ENCODE assay signal across 11 mouse cellular contexts in the genomic region with DNA sequence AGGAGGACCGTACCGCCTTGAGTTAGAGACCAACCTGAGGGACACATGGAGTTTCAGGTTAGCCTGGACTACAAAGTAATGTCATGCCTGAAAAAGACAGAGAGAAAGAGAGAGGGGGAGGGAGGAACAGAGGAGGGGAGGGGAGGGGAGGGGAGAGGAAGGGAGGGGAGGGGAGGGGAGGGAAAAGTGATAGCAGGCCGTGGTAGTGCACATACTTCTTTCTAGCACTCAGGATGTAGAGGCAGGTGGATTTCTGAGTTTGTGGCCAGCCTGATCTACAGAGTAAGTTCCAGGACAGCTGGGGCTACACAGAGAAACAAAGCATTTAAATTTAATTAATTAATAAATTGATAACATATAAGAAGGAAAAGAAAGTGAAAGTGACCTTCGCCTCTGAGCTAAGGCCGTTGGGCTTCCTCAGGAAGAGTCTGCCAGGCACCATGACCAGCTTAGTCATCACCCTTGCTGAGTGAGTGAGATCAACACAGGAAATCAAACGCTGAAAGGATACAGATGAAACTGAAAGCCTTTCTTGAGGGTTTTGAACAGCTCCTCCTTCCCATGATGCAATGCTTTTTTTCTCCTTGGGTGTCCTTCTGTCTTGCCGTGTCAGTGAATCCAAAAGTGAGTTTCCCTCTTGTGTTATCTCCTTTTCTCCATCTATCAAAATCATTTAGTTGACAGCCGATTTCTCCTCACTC. TPM values are rescaled to one million over a fixed set of nuclear protein-coding genes. Genes with fewer than 3 reads are reported as not detected.
DNase-seq lines count a peak whose midpoint lies in the region; ATAC-seq and TF ChIP-seq lines count a peak whose summit lies in the region.
"Had no signal": no experiment of that assay in that cellular context is flagged by ENCODE, and none has a peak within 500 bp of the region (broad histone marks: within the 10 kb centered on the region; RNA-seq: fewer than 3 reads in every experiment).

No protein-coding gene starts in this region.

- DNase-seq in heart, postnatal 25 days (ENCODE audit: low spot score) = no peak
- peak; percentile 71 for DNase-seq in NIH3T3 (ENCODE audit: low read depth)
- peak; percentile 59 for DNase-seq in skeletal muscle tissue, adult 2 months (ENCODE audit: low read depth, low spot score)
- DNase-seq in gastrocnemius, postnatal 36 days = no peak
- DNase-seq in ovary, postnatal 10 days (ENCODE audit: low spot score) = no peak
- DNase-seq in adrenal gland, postnatal 4 days (ENCODE audit: low spot score in 2 of 2) = no peak

- H3K4me2 ChIP-seq in heart, embryonic 12.5 days = 0 out of 2 replicates have a peak overlapping the region, but pooled peaks have one; percentile 6
- H3K4me2 ChIP-seq in intestine, postnatal 0 days (replicated peaks; ENCODE audit: low read depth) = no peak overlapping the region
- H3K4me2 ChIP-seq: embryonic facial prominence, embryonic 15.5 days; neural tube, embryonic 12.5 days had no signal

- H3K4me3 ChIP-seq in heart, embryonic 12.5 days = no peak overlapping the region
- no peak overlapping the region for H3K4me3 ChIP-seq in intestine, postnatal 0 days (ENCODE audit: low read depth, low read length)
- H3K4me3 ChIP-seq: embryonic facial prominence, embryonic 15.5 days; layer of hippocampus, adult 2 months; neural tube, embryonic 12.5 days had no signal

- H3K9ac ChIP-seq in heart, embryonic 12.5 days = no peak overlapping the region
- no peak overlapping the region for H3K9ac ChIP-seq in intestine, postnatal 0 days (ENCODE audit: low read depth, low read length)
- H3K9ac ChIP-seq: embryonic facial prominence, embryonic 15.5 days; neural tube, embryonic 12.5 days had no signal

- ATAC-seq in heart, embryonic 12.5 days (ENCODE audit: insufficient number of reproducible peaks, low FRiP score) = no peak
- peak; percentile 83 for ATAC-seq in intestine, postnatal 0 days

- H3K9me3 ChIP-seq in heart, embryonic 12.5 days (replicated peaks) = no peaks in the 10 kb centered on the region
- H3K9me3 ChIP-seq in intestine, postnatal 0 days (ENCODE audit: control insufficient read depth) = no peaks in the 10 kb centered on the region
- H3K9me3 ChIP-seq: embryonic facial prominence, embryonic 15.5 days; neural tube, embryonic 12.5 days had no signal

- no peaks in the 10 kb centered on the region for H3K27me3 ChIP-seq in heart, embryonic 12.5 days (replicated peaks)
- no peaks in the 10 kb centered on the region for H3K27me3 ChIP-seq in intestine, postnatal 0 days (replicated peaks; ENCODE audit: control insufficient read depth, insufficient read depth, low read length)
- H3K27me3 ChIP-seq: embryonic facial prominence, embryonic 15.5 days; neural tube, embryonic 12.5 days had no signal

- intact Hi-C loops in heart, postnatal 25 days (cut with DNase I) = no loop called here
- intact Hi-C loops in gastrocnemius, postnatal 36 days (cut with DNase I) = no loop called here

- no peak for TF ChIP-seq CTCF in intestine, postnatal 0 days (IDR thresholded peaks at IDR 0.05; ENCODE audit: low read depth)

- H3K4me1 ChIP-seq in heart, embryonic 12.5 days (replicated peaks) = 0 out of 2 replicates have a peak, but pooled peaks cover 3% of the 10 kb centered on the region
- no peaks in the 10 kb centered on the region for H3K4me1 ChIP-seq in intestine, postnatal 0 days (replicated peaks; ENCODE audit: control insufficient read depth, insufficient read depth, low read length)
- H3K4me1 ChIP-seq: neural tube, embryonic 12.5 days had no signal

- no peaks in the 10 kb centered on the region for H3K36me3 ChIP-seq in heart, embryonic 12.5 days
- no peaks in the 10 kb centered on the region for H3K36me3 ChIP-seq in intestine, postnatal 0 days (ENCODE audit: control insufficient read depth, insufficient read depth)
- H3K36me3 ChIP-seq: embryonic facial prominence, embryonic 15.5 days; neural tube, embryonic 12.5 days had no signal

- WGBS in heart, embryonic 12.5 days = 52% methylated on average over 8 of the region's 8 CpGs
- 56% methylated on average over 8 of the region's 8 CpGs for WGBS in intestine, postnatal 0 days

- H3K27ac ChIP-seq in heart, embryonic 12.5 days (ENCODE audit: poor library complexity, severe bottlenecking) = no peak overlapping the region
- no peak overlapping the region for H3K27ac ChIP-seq in intestine, postnatal 0 days (ENCODE audit: low read depth, low read length)
- H3K27ac ChIP-seq: embryonic facial prominence, embryonic 15.5 days; layer of hippocampus, adult 2 months; neural tube, embryonic 12.5 days had no signal

RNA-seq across cellular contexts. Expression of gene Utrn, which starts 5.6 kb away (rescaled TPM):
- 66.8 and 69.2 TPM in 2 replicates for polyA plus RNA-seq in heart, embryonic 12.5 days (2016; fragmentation: Nextera tagmentation; extraction: Ambion mirVana)
- 10 to 100 TPM; 67.1 to 69.4 TPM for total RNA-seq in heart, postnatal 25 days (2021)
- 21.5 and 22.6 TPM in 2 replicates for polyA plus RNA-seq in intestine, postnatal 0 days (2015; fragmentation: Nextera tagmentation; extraction: Ambion mirVana)
- total RNA-seq in gastrocnemius, postnatal 36 days (2021) = 10 to 100 TPM; 21.8 to 21.9 TPM
- total RNA-seq in adrenal gland, postnatal 4 days (2021) = 100 to 1,000 TPM in 1 of 2 experiments, 10 to 100 TPM in 1; 91.1 to 101 TPM

Comparison
In these comparisons a context has a peak if more than half of its experiments do, and no peak if none do; other contexts are left out.
1. DNase-seq: peak in NIH3T3 (single experiment) and skeletal muscle tissue, adult 2 months (single experiment); none in heart, postnatal 25 days (single experiment), gastrocnemius, postnatal 36 days (0 of 2), ovary, postnatal 10 days (single experiment) and adrenal gland, postnatal 4 days (0 of 2).